Mouse (Mus musculus) T-helper 2 cell (primary cell): ENCODE results near the gene Tnfrsf25.

Experiments
- in situ Hi-C: fragments of 300-600 bp; cut with MboI, MseI; formaldehyde crosslinking; loops from one replicate; pipeline ENCODE4 v1.15.1; 2025; ENCODE audit warnings: high pct_unique_total_duplicates

The Tnfrsf25 gene

DNA sequence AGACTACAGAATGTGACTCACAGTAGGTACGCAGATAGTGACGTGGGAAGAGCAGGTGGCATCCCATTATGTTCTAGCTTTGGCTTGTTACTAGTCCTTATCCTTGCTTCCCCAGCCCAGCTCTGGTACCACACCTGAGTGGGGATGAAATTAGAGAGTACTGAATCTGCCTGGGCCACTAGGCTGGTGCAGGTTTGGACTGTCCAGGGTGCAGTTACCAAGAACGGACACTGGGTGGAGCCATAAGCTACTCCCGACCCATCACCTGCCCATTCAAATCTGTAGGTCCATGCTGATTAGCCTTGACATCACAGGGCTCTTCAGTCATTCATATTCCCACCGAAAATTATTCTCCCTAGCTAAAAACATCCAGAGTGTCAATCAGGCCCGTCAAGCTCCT is 24.7 kb downstream of the Tnfrsf25 start:
- in situ Hi-C loops: no loop called here

GRCm38 (mm10) chr4:152141521-152142135 is 25.9 kb downstream of the Tnfrsf25 start:
- in situ Hi-C loops: no loop called here

DNA sequence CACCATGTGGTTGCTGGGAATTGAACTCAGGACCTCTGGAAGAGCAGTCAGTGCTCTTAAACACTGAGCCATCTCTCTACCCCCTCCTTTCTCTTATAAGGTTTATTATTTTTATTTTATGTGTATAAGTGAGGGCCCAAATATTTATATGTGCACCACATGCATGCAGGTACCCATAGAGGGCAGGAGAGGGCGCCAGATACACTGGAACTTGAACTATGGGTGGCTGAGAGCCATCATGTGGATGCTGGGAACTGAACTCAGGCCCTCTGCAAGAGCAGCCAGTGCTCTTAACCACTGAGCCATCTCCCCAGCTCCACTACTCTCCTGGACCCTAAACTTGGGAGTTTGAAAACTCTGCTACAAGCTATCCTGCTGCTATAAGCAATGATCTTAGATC is 27.9 kb downstream of the Tnfrsf25 start:
- in situ Hi-C loops: no loop called here

- in situ Hi-C loops: no loop called here
Observed at GRCm38 (mm10) chr4:152145473-152145872, 29.7 kb downstream of the Tnfrsf25 start.

DNA sequence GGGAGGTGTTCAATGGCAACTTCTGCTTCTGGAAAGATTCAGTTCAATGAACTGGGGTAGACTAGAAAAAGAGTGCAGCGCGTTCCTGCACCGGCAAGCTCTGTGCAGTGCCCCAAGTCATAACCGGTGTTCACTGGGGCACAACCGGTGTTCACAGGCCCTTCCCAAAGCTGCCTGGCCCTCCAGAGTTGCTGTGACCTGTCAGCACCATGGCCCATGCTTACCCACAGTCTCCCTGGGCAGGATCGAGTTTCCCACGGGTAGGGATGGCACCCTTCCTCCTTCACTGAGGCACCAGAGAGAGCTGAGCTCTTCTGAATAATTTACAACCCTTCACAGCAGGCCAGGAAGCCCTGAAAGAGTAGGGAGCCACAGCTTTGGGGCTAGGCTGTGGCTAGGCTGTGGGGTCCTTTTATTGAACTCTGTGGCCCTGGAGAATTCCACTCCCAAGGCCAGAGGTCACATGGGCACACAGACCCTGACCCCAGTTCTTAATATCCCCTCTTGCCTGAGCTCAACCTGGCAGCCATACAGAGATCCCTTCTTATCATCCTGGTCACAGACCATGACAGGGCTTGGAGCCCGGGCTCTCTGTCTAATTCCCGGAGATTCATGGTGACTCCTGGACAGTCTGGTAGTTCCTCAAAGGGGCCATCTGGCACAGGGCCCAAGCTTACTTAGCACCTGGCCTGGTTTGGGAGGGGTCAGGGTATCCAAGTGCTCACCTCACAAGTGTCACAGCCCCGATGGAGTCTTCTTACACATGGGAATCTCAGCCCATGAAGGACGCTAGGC is 30.5 kb downstream of the Tnfrsf25 start:
- in situ Hi-C loops: no loop called here

DNA sequence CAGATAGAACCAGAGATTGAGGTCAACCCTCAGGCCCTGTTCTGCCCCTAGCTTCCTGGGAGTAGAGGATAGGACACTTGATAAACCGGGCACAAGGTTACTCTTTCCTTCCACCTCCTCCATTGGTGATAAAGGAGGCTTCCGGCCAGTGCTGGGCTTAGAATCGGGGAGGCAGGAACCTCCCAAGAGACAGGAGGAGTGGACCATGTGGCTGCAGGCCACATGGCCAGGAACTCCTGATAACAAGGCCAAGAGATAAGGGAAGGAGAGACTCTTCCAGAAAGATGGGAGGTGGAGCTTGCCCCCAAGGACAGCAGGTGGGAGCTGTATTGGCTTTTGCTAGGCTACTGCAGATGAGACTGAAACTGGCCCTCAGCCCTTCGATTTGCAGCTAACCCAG is 34.8 kb downstream of the Tnfrsf25 start:
- in situ Hi-C loops: no loop called here

- in situ Hi-C loops: no loop called here
Observed at GRCm38 (mm10) chr4:152151451-152151965, 35.8 kb downstream of the Tnfrsf25 start.

GRCm38 (mm10) chr4:152151966-152152544 is 36.3 kb downstream of the Tnfrsf25 start, which contains the start of gene Espn:
TSS of gene Espn (minus strand) at chr4:152152371.
- in situ Hi-C loops: no loop called here

DNA sequence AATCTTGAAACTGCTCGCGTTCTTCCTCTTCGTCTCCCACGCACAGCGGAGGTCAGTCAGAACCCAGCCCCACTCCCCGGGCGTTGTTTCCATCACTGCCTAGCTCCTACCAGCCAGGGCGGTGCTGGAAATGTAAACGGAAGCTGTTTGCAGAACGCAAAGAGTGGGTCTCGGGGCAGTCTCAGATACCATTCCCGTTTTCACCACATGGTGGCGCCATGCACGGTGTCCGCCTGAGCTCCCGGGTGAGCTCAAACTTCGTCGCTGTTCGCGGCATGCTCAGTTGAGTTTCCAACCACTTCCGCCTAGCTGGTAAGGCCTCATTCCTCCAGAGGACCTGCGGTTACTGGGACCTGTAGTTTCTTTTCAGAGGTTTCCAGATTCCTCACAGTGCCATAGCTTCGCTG is 38.0 kb downstream of the Tnfrsf25 start:
- in situ Hi-C loops: no loop called here

DNA sequence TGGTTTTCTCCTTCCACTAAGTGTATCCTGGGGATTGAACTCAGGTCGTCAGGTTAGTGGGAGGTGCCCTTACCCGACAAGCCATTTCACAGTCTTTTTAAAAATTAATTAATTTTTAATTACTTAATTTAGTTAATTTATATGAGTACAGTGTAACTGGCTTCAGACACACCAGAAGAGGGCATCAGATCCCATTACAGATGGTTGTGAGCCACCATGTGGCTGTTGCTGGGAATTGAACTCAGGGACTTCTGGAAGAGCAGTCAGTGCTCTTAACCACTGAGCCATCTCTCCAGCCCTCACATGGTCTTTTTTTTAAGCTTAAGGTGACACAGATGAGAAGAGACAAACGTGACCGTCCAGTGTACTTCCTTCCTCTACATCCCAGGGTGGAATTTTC is 39.3 kb downstream of the Tnfrsf25 start:
- in situ Hi-C loops: loop anchor here (5.0 kb wide), 1 partner anchor 1987 kb away; the partner anchor contains the start of genes Trp73 and Wrap73

DNA sequence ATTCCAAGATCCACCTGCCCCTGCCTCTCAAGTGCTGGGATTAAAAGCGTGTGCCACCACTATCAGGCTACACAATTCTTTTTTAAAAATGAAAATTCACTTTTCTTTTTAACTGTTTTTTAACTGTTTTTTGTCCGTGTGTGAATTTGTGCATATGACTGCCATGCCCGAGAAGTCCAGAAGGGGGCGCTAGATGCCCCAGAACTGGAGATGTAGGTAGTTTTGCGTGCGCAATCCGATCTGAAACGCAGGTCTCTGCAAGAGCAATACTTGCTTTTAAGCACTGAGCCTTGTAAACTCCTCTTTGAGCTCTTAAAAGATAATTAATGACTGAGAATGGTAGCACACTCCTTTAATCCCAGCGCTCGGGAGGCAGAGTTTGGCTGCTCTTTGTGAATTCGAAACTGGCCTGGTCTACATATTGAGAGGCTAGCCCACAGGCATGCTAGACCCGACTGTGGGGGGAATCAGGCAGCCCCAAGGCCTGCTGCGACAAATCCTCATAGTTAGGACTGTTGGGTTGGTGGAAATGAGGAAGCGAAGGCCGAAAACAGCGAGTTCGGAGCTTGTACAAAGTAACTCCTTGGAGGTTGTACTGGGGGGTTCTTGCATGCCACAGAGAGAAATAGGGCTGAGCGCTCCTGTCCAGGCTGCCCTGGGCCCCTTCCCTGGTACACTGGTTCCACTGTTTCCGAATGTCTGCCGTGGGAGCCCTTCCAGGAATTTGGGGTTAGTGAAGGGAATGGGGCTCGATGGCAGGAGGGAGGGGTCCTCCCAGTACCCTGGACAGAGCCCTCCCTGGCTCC is 42.2 kb downstream of the Tnfrsf25 start:
- in situ Hi-C loops: loop anchor here (5.0 kb wide), 1 partner anchor 1984 kb away; the partner anchor contains the start of genes Trp73 and Wrap73

GRCm38 (mm10) chr4:152158585-152159284 is 43.0 kb downstream of the Tnfrsf25 start, which contains the start of gene Hes2:
TSS of gene Hes2 (plus strand) at chr4:152158867.
- in situ Hi-C loops: loop anchor here (5.0 kb wide), 1 partner anchor 1984 kb away; the partner anchor contains the start of genes Trp73 and Wrap73

GRCm38 (mm10) chr4:152159285-152159678 is 43.5 kb downstream of the Tnfrsf25 start:
- in situ Hi-C loops: loop anchor here (5.0 kb wide), 1 partner anchor 1983 kb away; the partner anchor contains the start of genes Trp73 and Wrap73

DNA sequence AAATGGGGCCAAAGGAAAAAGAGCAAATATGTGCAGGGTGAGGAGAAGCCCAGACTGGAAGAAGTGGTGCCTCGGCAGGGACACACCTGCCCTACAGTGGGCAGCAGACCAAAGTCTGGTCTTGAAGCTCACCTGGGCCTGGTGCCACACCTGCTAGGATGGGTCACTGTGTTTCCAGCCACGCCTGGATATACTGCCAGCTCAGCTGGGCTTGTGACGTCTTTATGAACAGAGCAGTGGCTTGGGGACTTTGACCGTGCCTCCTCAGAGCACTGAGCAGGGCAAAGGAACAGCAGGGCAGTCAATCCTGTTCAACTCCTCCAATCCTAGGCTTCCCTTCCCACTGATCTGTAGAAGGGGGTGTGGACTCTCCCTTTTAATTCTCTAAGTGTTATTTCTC is 45.0 kb downstream of the Tnfrsf25 start:
- in situ Hi-C loops: loop anchor here (10.0 kb wide), 1 partner anchor 556 kb away; no protein-coding TSS in a partner anchor

GRCm38 (mm10) chr4:152161601-152162000 is 45.9 kb downstream of the Tnfrsf25 start:
- in situ Hi-C loops: loop anchor here (10.0 kb wide), 1 partner anchor 557 kb away; no protein-coding TSS in a partner anchor

GRCm38 (mm10) chr4:152162748-152163147 is 47.0 kb downstream of the Tnfrsf25 start:
- in situ Hi-C loops: loop anchor here (10.0 kb wide), 1 partner anchor 558 kb away; no protein-coding TSS in a partner anchor

GRCm38 (mm10) chr4:152165036-152165931 is 49.5 kb downstream of the Tnfrsf25 start:
- in situ Hi-C loops: loop anchor here (10.0 kb wide), 1 partner anchor 560 kb away; no protein-coding TSS in a partner anchor

GRCm38 (mm10) chr4:152168052-152168451 is 52.3 kb downstream of the Tnfrsf25 start:
- in situ Hi-C loops: loop anchor here (10.0 kb wide), 1 partner anchor 563 kb away; no protein-coding TSS in a partner anchor

DNA sequence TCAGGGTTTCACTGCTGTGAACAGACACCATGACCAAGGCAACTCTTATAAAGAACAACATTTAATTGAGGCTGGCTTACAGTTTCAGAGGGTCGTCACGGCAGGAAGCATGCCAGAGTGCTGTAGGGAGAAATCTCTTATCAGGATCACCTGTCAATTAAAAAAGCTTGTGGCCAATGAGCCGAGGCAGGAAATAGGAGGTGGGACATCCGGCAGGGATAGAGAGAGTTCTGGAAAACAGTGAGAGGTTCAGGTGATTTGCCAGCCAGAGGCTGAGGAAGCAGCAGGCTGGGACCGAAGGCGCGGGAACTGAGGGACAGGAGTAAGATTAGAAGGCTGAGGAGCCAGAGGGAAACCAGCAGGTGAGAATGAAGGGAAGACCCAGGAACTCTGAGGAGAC is 53.4 kb downstream of the Tnfrsf25 start:
- in situ Hi-C loops: loop anchor here (10.0 kb wide), 1 partner anchor 564 kb away; no protein-coding TSS in a partner anchor
